ENCODE assay signal across 27 mouse cellular contexts in genomic region chr8:125842158-125842557, GRCm38 (mm10). TPM values are rescaled to one million over a fixed set of nuclear protein-coding genes. Genes with fewer than 3 reads are reported as not detected.
DNase-seq lines count a peak whose midpoint lies in the region; ATAC-seq and TF ChIP-seq lines count a peak whose summit lies in the region.
"Had no signal": no experiment of that assay in that cellular context is flagged by ENCODE, and none has a peak within 500 bp of the region (broad histone marks: within the 10 kb centered on the region; RNA-seq: fewer than 3 reads in every experiment).

No protein-coding gene starts in this region.

- no peaks in the 10 kb centered on the region for H3K79me2 ChIP-seq in liver, adult 2 months (ENCODE audit: control insufficient read depth, insufficient read depth, low read length)

- peak; percentile 36 for DNase-seq in embryo, embryonic 10 days (ENCODE audit: low spot score)
- no peak for DNase-seq in embryo, embryonic 10.5 days (ENCODE audit: low spot score)
- peak; percentile 37 for DNase-seq in liver, adult 2 months (ENCODE audit: extremely low read depth, low read depth, low spot score)
- no peak for DNase-seq in liver, embryonic 11.5 days (ENCODE audit: low spot score)
- no peak for DNase-seq in midbrain, embryonic 14.5 days
- DNase-seq in midbrain, embryonic 11.5 days (ENCODE audit: low spot score, missing footprints), result no peak
- DNase-seq in adrenal gland, postnatal 25 days, result no peak
- DNase-seq: adrenal gland, adult 8-10 months; cerebellum, adult 8-10 months; cerebellum, postnatal 25 days; embryo, embryonic 11 days; gastrocnemius, postnatal 14 days; kidney, adult 9 months; kidney, postnatal 25 days had no signal

- no peak overlapping the region for H3K9ac ChIP-seq in liver, adult 2 months (ENCODE audit: low read depth, low read length)
- no peak overlapping the region for H3K9ac ChIP-seq in liver, embryonic 11.5 days (ENCODE audit: low read depth, low read length)
- no peak overlapping the region for H3K9ac ChIP-seq in midbrain, embryonic 14.5 days (replicated peaks; ENCODE audit: low read length)
- H3K9ac ChIP-seq in midbrain, embryonic 11.5 days (ENCODE audit: low read length), result no peak overlapping the region
- H3K9ac ChIP-seq in neural tube, embryonic 15.5 days (replicated peaks), result 0 out of 2 replicates have a peak overlapping the region, but pooled peaks have one; percentile 7
- H3K9ac ChIP-seq: embryonic facial prominence, embryonic 12.5 days; liver, embryonic 14.5 days; midbrain, embryonic 12.5 days had no signal

- no peak for ATAC-seq in liver, embryonic 11.5 days (replicated peaks; ENCODE audit: low FRiP score)
- ATAC-seq in midbrain, embryonic 14.5 days (ENCODE audit: low FRiP score, low TSS enrichment), result no peak
- no peak for ATAC-seq in midbrain, embryonic 11.5 days (ENCODE audit: low FRiP score)
- no peak for ATAC-seq in neural tube, embryonic 15.5 days (ENCODE audit: low FRiP score)
- ATAC-seq: forebrain, embryonic 14.5 days; intestine, embryonic 16.5 days; lung, postnatal 0 days had no signal

- no peaks in the 10 kb centered on the region for H3K36me3 ChIP-seq in liver, adult 2 months (ENCODE audit: control insufficient read depth, insufficient read depth, low read length)
- no peaks in the 10 kb centered on the region for H3K36me3 ChIP-seq in liver, embryonic 11.5 days (ENCODE audit: control insufficient read depth, insufficient read depth, low read length)
- H3K36me3 ChIP-seq in midbrain, embryonic 14.5 days (ENCODE audit: control insufficient read depth, insufficient read depth, low read length), result no peaks in the 10 kb centered on the region
- H3K36me3 ChIP-seq in midbrain, embryonic 11.5 days (ENCODE audit: control insufficient read depth, insufficient read depth, low read length), result no peaks in the 10 kb centered on the region
- H3K36me3 ChIP-seq in neural tube, embryonic 15.5 days, result no peaks in the 10 kb centered on the region; the same call in 1 of the 2 replicates
- H3K36me3 ChIP-seq: embryonic facial prominence, embryonic 12.5 days; midbrain, embryonic 12.5 days had no signal

- H3K9me3 ChIP-seq in liver, embryonic 11.5 days (ENCODE audit: control insufficient read depth, low read length), result no peaks in the 10 kb centered on the region
- H3K9me3 ChIP-seq in midbrain, embryonic 14.5 days (ENCODE audit: control insufficient read depth, low read length), result no peaks in the 10 kb centered on the region
- H3K9me3 ChIP-seq in midbrain, embryonic 11.5 days (ENCODE audit: control insufficient read depth, low read length), result no peaks in the 10 kb centered on the region
- no peaks in the 10 kb centered on the region for H3K9me3 ChIP-seq in neural tube, embryonic 15.5 days (replicated peaks)
- H3K9me3 ChIP-seq: embryonic facial prominence, embryonic 12.5 days; midbrain, embryonic 12.5 days had no signal

- TF ChIP-seq POLR2A in liver, adult 2 months (IDR thresholded peaks at IDR 0.05; ENCODE audit: extremely low read depth, insufficient read depth, low read length), result no peak

- H3K4me1 ChIP-seq in liver, adult 2 months (ENCODE audit: control insufficient read depth, insufficient read depth, low read length), result no peaks in the 10 kb centered on the region
- peaks cover 7% of the 10 kb centered on the region; the same call in 1 of the 2 replicates for H3K4me1 ChIP-seq in liver, embryonic 11.5 days (replicated peaks; ENCODE audit: control insufficient read depth, insufficient read depth, low read length)
- peaks cover 13% of the 10 kb centered on the region; the same call in 1 of the 2 replicates for H3K4me1 ChIP-seq in midbrain, embryonic 14.5 days (ENCODE audit: control insufficient read depth, insufficient read depth, low read length)
- peaks cover 9% of the 10 kb centered on the region for H3K4me1 ChIP-seq in midbrain, embryonic 11.5 days (ENCODE audit: control insufficient read depth, insufficient read depth, low read length)
- peaks cover 30% of the 10 kb centered on the region for H3K4me1 ChIP-seq in neural tube, embryonic 15.5 days
- H3K4me1 ChIP-seq: embryonic facial prominence, embryonic 12.5 days had no signal

- no peak overlapping the region for H3K4me2 ChIP-seq in liver, embryonic 11.5 days
- H3K4me2 ChIP-seq in midbrain, embryonic 14.5 days (ENCODE audit: low read length), result no peak overlapping the region
- no peak overlapping the region for H3K4me2 ChIP-seq in midbrain, embryonic 11.5 days
- H3K4me2 ChIP-seq in neural tube, embryonic 15.5 days, result no peak overlapping the region
- H3K4me2 ChIP-seq: embryonic facial prominence, embryonic 12.5 days; heart, embryonic 11.5 days; midbrain, embryonic 12.5 days had no signal

- H3K4me3 ChIP-seq in liver, adult 2 months (ENCODE audit: insufficient read depth, low read depth, low read length), result no peak overlapping the region
- no peak overlapping the region for H3K4me3 ChIP-seq in liver, embryonic 11.5 days (ENCODE audit: low read depth, low read length)
- H3K4me3 ChIP-seq in midbrain, embryonic 14.5 days (replicated peaks; ENCODE audit: low read depth, low read length), result no peak overlapping the region
- H3K4me3 ChIP-seq in midbrain, embryonic 11.5 days (ENCODE audit: low read depth, low read length), result no peak overlapping the region
- H3K4me3 ChIP-seq in neural tube, embryonic 15.5 days (replicated peaks), result no peak overlapping the region
- H3K4me3 ChIP-seq: embryonic facial prominence, embryonic 12.5 days; midbrain, embryonic 12.5 days had no signal

- H3K27ac ChIP-seq in liver, adult 2 months (replicated peaks; ENCODE audit: insufficient read depth, low read depth, low read length), result no peak overlapping the region
- H3K27ac ChIP-seq in liver, embryonic 11.5 days (ENCODE audit: low read depth, low read length), result no peak overlapping the region
- 0 out of 2 replicates have a peak overlapping the region, but pooled peaks have one; percentile 17 for H3K27ac ChIP-seq in midbrain, embryonic 14.5 days (replicated peaks; ENCODE audit: low read depth, low read length)
- no peak overlapping the region for H3K27ac ChIP-seq in midbrain, embryonic 11.5 days (ENCODE audit: low read depth, low read length)
- no peak overlapping the region for H3K27ac ChIP-seq in neural tube, embryonic 15.5 days (replicated peaks)
- H3K27ac ChIP-seq: embryonic facial prominence, embryonic 12.5 days; liver, embryonic 14.5 days; midbrain, embryonic 12.5 days had no signal

- 35% methylated on average over 7 of the region's 7 CpGs for WGBS in liver, adult 2 months
- 36% methylated on average over 7 of the region's 7 CpGs for WGBS in liver, embryonic 11.5 days
- WGBS in midbrain, embryonic 14.5 days, result 63% methylated on average over 7 of the region's 7 CpGs
- 56% methylated on average over 7 of the region's 7 CpGs for WGBS in midbrain, embryonic 11.5 days
- 62% methylated on average over 7 of the region's 7 CpGs for WGBS in neural tube, embryonic 15.5 days

- no peaks in the 10 kb centered on the region for H3K27me3 ChIP-seq in liver, adult 2 months (ENCODE audit: control insufficient read depth, insufficient read depth, low read length)
- H3K27me3 ChIP-seq in liver, embryonic 11.5 days (replicated peaks; ENCODE audit: control insufficient read depth, insufficient read depth, low read length), result no peaks in the 10 kb centered on the region
- H3K27me3 ChIP-seq in midbrain, embryonic 14.5 days (ENCODE audit: control insufficient read depth, insufficient read depth, low read length), result no peaks in the 10 kb centered on the region
- H3K27me3 ChIP-seq in midbrain, embryonic 11.5 days (ENCODE audit: control insufficient read depth, insufficient read depth, low read length), result no peaks in the 10 kb centered on the region
- peaks cover 10% of the 10 kb centered on the region; the same call in 1 of the 2 replicates for H3K27me3 ChIP-seq in neural tube, embryonic 15.5 days (replicated peaks)
- H3K27me3 ChIP-seq: CH12.LX; embryonic facial prominence, embryonic 12.5 days had no signal

- TF ChIP-seq CTCF in liver, adult 2 months (IDR thresholded peaks at IDR 0.05; ENCODE audit: low read depth, low read length), result no peak

RNA-seq across cellular contexts. Expression of gene Pcnx2, which starts 56.0 kb away (rescaled TPM):
- 0.07 TPM in 1 of 2 replicates, not detected in the other for total RNA-seq in liver, adult 2 months (2014; rRNA removed)
- 0.05 and 0.21 TPM in 2 replicates for polyA plus RNA-seq in liver, adult 2 months (2012; rRNA removed)
- polyA plus RNA-seq in liver, embryonic 11.5 days (2014; fragmentation: Nextera tagmentation; extraction: Ambion mirVana), result 0.47 and 0.67 TPM in 2 replicates
- 3.9 and 4.5 TPM in 2 replicates for polyA plus RNA-seq in midbrain, embryonic 14.5 days (2014; fragmentation: Nextera tagmentation; extraction: Ambion mirVana)
- polyA plus RNA-seq in midbrain, embryonic 11.5 days (2014; fragmentation: Nextera tagmentation; extraction: Ambion mirVana), result 0.40 and 0.74 TPM in 2 replicates
- 3.6 and 4.8 TPM in 2 replicates for polyA plus RNA-seq in neural tube, embryonic 15.5 days (2015; fragmentation: Nextera tagmentation; extraction: Ambion mirVana)
- total RNA-seq in adrenal gland, postnatal 25 days (2021), result 0.27 and 0.81 TPM in 2 replicates
- total RNA-seq: CH12.LX; granulocyte monocyte progenitor cell, adult 5-6 weeks; hematopoietic stem cell, adult 5-6 weeks had no signal
- polyA plus RNA-seq: C2C12; limb, embryonic 11.5 days had no signal

Comparison
In these comparisons a context has a peak if more than half of its experiments do, and no peak if none do; other contexts are left out.
1. DNase-seq: peak in embryo, embryonic 10 days (single experiment) and liver, adult 2 months (single experiment); none in embryo, embryonic 10.5 days (single experiment), liver, embryonic 11.5 days (single experiment), midbrain, embryonic 14.5 days (single experiment), midbrain, embryonic 11.5 days (single experiment) and adrenal gland, postnatal 25 days (single experiment).